Mouse (Mus musculus): Measurements from ENCODE around the gene Stc2. TPM values are rescaled to one million over a fixed set of nuclear protein-coding genes. Genes with fewer than 3 reads are reported as not detected.

Stc2 gene
- 1 to 10 TPM; 4.4 to 4.8 TPM for total RNA-seq (2021)
- long read RNA-seq, partial matches to known transcripts = 0 of 1 reads
- long read RNA-seq, other reads (novel, unspliced or antisense) = 0 of 1 reads

GRCm38 (mm10) chr11:31369648-31370286 lies at the start of gene Stc2:
Gene Stc2 (minus strand): TSS chr11:31370074.
- peak; percentile 68 to 79 for DNase-seq (ENCODE audit: low spot score in 2 of 2)

- no peak for DNase-seq (ENCODE audit: low spot score in 2 of 2)
Measured at GRCm38 (mm10) chr11:31417071-31417470, 47.2 kb upstream of the Stc2 start.

- no peak for DNase-seq (ENCODE audit: low spot score in 2 of 2)
Measured at GRCm38 (mm10) chr11:31412376-31412775, 42.5 kb upstream of the Stc2 start.

- no peak for DNase-seq (ENCODE audit: low spot score in 2 of 2)
Measured at GRCm38 (mm10) chr11:31406736-31407135, 36.9 kb upstream of the Stc2 start.

GRCm38 (mm10) chr11:31403080-31403479 lies 33.2 kb upstream of the Stc2 start:
- DNase-seq (ENCODE audit: low spot score in 2 of 2) = no peak

- DNase-seq (ENCODE audit: low spot score in 2 of 2) = no peak
Measured at GRCm38 (mm10) chr11:31398604-31399003, 28.7 kb upstream of the Stc2 start.

GRCm38 (mm10) chr11:31396638-31397417 lies 27.0 kb upstream of the Stc2 start:
- no peak for DNase-seq (ENCODE audit: low spot score in 2 of 2)

- DNase-seq (ENCODE audit: low spot score in 2 of 2) = no peak
Measured at GRCm38 (mm10) chr11:31394026-31394425, 24.2 kb upstream of the Stc2 start.

- DNase-seq (ENCODE audit: low spot score in 2 of 2) = no peak
Measured at GRCm38 (mm10) chr11:31392340-31392739, 22.5 kb upstream of the Stc2 start.

GRCm38 (mm10) chr11:31388890-31389289 lies 19.0 kb upstream of the Stc2 start:
- no peak for DNase-seq (ENCODE audit: low spot score in 2 of 2)

GRCm38 (mm10) chr11:31387526-31387925 lies 17.7 kb upstream of the Stc2 start:
- no peak for DNase-seq (ENCODE audit: low spot score in 2 of 2)

- no peak for DNase-seq (ENCODE audit: low spot score in 2 of 2)
Measured at GRCm38 (mm10) chr11:31386571-31386970, 16.7 kb upstream of the Stc2 start.

GRCm38 (mm10) chr11:31383968-31384367 lies 14.1 kb upstream of the Stc2 start:
- no peak for DNase-seq (ENCODE audit: low spot score in 2 of 2)

GRCm38 (mm10) chr11:31382145-31382544 lies 12.3 kb upstream of the Stc2 start:
- DNase-seq (ENCODE audit: low spot score in 2 of 2) = no peak

- peak; percentile 40 to 49 for DNase-seq (ENCODE audit: low spot score in 2 of 2)
Measured at GRCm38 (mm10) chr11:31373438-31373837, 3.6 kb upstream of the Stc2 start.

GRCm38 (mm10) chr11:31372206-31372605 lies 2.3 kb upstream of the Stc2 start:
- DNase-seq (ENCODE audit: low spot score in 2 of 2) = no peak

GRCm38 (mm10) chr11:31371256-31371838 lies 1.5 kb upstream of the Stc2 start:
- no peak for DNase-seq (ENCODE audit: low spot score in 2 of 2)

GRCm38 (mm10) chr11:31370436-31371230 lies 759 bp upstream of the Stc2 start:
- DNase-seq (ENCODE audit: low spot score in 2 of 2) = no peak

- peak; percentile 52 to 64 for DNase-seq (ENCODE audit: low spot score in 2 of 2)
Measured at GRCm38 (mm10) chr11:31368965-31369647, 768 bp downstream of the Stc2 start.

GRCm38 (mm10) chr11:31368252-31368964 lies 1.5 kb downstream of the Stc2 start:
- no peak for DNase-seq (ENCODE audit: low spot score in 2 of 2)
